Comparison of ENCODE assay signal across 16 mouse cellular contexts in the genomic region with DNA sequence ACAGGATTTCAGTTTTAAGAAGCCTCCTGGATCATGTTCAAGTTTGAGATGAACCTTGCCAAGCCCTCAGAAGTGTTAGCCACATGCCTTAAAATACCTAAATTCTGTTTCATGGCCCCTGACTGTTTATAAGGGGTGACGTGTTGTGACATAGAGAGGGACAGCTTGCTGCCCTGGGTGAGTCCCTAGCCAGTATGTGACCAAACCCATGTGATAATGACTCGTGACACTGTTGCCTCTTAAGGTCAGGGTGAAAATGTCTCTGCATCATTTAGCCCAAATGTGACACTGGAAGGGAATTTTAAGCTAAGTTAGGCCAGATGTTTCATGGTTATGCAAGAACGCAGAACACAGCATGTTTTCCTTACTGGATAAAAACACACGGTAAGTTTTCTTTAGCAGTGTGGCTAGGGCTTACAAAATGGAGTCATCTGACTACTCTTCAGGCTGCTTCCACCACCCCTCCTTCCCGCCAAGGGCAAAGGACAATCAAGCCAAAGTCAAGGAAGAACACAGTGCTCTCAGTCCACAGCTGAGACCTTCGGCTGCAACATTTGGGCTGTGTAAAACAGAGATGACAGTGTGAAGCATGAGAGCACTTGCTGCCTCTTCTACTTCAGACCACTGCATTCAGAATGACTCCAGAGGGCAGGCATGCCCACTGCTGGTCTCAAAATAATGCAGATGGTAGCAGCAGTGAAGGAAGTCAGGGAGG. TPM values are rescaled to one million over a fixed set of nuclear protein-coding genes. Genes with fewer than 3 reads are reported as not detected.
DNase-seq lines count a peak whose midpoint lies in the region; TF ChIP-seq lines count a peak whose summit lies in the region.
"Had no signal": no experiment of that assay in that cellular context is flagged by ENCODE, and none has a peak within 500 bp of the region (broad histone marks: within the 10 kb centered on the region; RNA-seq: fewer than 3 reads in every experiment).

No protein-coding gene starts in this region.

- H3K4me3 ChIP-seq in layer of hippocampus, adult 2 months = no peak overlapping the region
- H3K4me3 ChIP-seq in brown adipose tissue, adult 24 weeks (ENCODE audit: insufficient read depth, low read depth, low read length) = no peak overlapping the region
- H3K4me3 ChIP-seq: erythroblast, embryonic 14.5 days; liver, embryonic 15.5 days; myocyte had no signal

- H3K27ac ChIP-seq in layer of hippocampus, adult 2 months = peak overlapping the region; percentile 44; the same call in 1 of the 2 replicates
- peak overlapping the region; percentile 51; the same call in 1 of the 2 replicates for H3K27ac ChIP-seq in brown adipose tissue, adult 24 weeks (replicated peaks; ENCODE audit: low read depth, low read length)
- H3K27ac ChIP-seq: liver, embryonic 15.5 days had no signal

- 0 out of 2 replicates have a peak, but pooled peaks have one; percentile 7 for TF ChIP-seq CTCF in layer of hippocampus, adult 2 months (conservative IDR thresholded peaks at IDR 0.05)

- H3K4me1 ChIP-seq in brown adipose tissue, adult 24 weeks (ENCODE audit: control insufficient read depth, insufficient read depth, insufficient read length, low read length) = no peaks in the 10 kb centered on the region
- H3K4me1 ChIP-seq: liver, embryonic 15.5 days had no signal

- peak; percentile 33 for DNase-seq in gastrocnemius, adult 18-20 months (ENCODE audit: low spot score)
- DNase-seq in gastrocnemius, postnatal 10 days = no peak
- no peak for DNase-seq in layer of hippocampus, adult 2 months (ENCODE audit: low spot score in 2 of 2)
- no peak for DNase-seq in layer of hippocampus, postnatal 36 days
- DNase-seq in lung, postnatal 10 days = peak; percentile 41
- DNase-seq in cerebellum, adult 8-10 months = no peak
- DNase-seq in ovary, postnatal 10 days (ENCODE audit: low spot score) = no peak
- DNase-seq: cerebellum, postnatal 25 days; left cerebral cortex, postnatal 4 days; right cerebral cortex, postnatal 4 days had no signal

RNA-seq across cellular contexts. Expression of a gene that starts 8.5 kb away (rescaled TPM):
- 1 to 10 TPM; 1.8 to 2.8 TPM for total RNA-seq in gastrocnemius, adult 18-20 months (2021)
- 1 to 10 TPM; 4.7 to 5.1 TPM for total RNA-seq in gastrocnemius, postnatal 10 days (2021)
- total RNA-seq in layer of hippocampus, adult 2 months (2021) = 10 to 100 TPM; 54.7 to 59.3 TPM
- 10 to 100 TPM; 54.4 to 58.3 TPM for total RNA-seq in layer of hippocampus, postnatal 36 days (2021)
- 1.1 TPM in 2 replicates for polyA plus RNA-seq in brown adipose tissue, adult 24 weeks (2012; ENCODE audit: insufficient read depth, insufficient read length, missing spikeins)

RNA-seq across cellular contexts. Expression of a gene that starts 16.4 kb away (rescaled TPM):
- 1 to 10 TPM; 1.1 to 1.2 TPM for total RNA-seq in gastrocnemius, adult 18-20 months (2021)
- total RNA-seq in gastrocnemius, postnatal 10 days (2021) = 1 to 10 TPM; 2.2 to 2.9 TPM
- 10 to 100 TPM; 37.9 to 39.2 TPM for total RNA-seq in layer of hippocampus, adult 2 months (2021)
- total RNA-seq in layer of hippocampus, postnatal 36 days (2021) = 10 to 100 TPM; 33.4 to 34.8 TPM
- 0.44 and 0.92 TPM in 2 replicates for polyA plus RNA-seq in brown adipose tissue, adult 24 weeks (2012; ENCODE audit: insufficient read depth, insufficient read length, missing spikeins)
- total RNA-seq: megakaryocyte-erythroid progenitor cell, adult 5-6 weeks; MEL had no signal
- polyA plus RNA-seq: erythroblast, embryonic 14.5 days had no signal

Comparison
In these comparisons a context has a peak if more than half of its experiments do, and no peak if none do; other contexts are left out.
1. DNase-seq: peak in gastrocnemius, adult 18-20 months (single experiment) and lung, postnatal 10 days (single experiment); none in gastrocnemius, postnatal 10 days (single experiment), layer of hippocampus, adult 2 months (0 of 2), layer of hippocampus, postnatal 36 days (0 of 2), cerebellum, adult 8-10 months (single experiment) and ovary, postnatal 10 days (single experiment).
2. RNA of a gene that starts 8.5 kb away (total RNA-seq): 54.7 to 59.3 TPM in layer of hippocampus, adult 2 months and 54.4 to 58.3 TPM in layer of hippocampus, postnatal 36 days; 4.7 to 5.1 TPM in gastrocnemius, postnatal 10 days and 1.8 to 2.8 TPM in gastrocnemius, adult 18-20 months; every median in the first group is over 4 times any median in the second.
3. RNA of a gene that starts 16.4 kb away (total RNA-seq): 37.9 to 39.2 TPM in layer of hippocampus, adult 2 months and 33.4 to 34.8 TPM in layer of hippocampus, postnatal 36 days; 2.2 to 2.9 TPM in gastrocnemius, postnatal 10 days and 1.1 to 1.2 TPM in gastrocnemius, adult 18-20 months; every median in the first group is over 4 times any median in the second.